Mouse (Mus musculus): ENCODE data around the gene Oat. TPM values are rescaled to one million over a fixed set of nuclear protein-coding genes. Genes with fewer than 3 reads are reported as not detected.

Gene Oat
- total and polyA plus RNA-seq, 3 experiments: 87.6 to 204 (median 104) TPM

DNA sequence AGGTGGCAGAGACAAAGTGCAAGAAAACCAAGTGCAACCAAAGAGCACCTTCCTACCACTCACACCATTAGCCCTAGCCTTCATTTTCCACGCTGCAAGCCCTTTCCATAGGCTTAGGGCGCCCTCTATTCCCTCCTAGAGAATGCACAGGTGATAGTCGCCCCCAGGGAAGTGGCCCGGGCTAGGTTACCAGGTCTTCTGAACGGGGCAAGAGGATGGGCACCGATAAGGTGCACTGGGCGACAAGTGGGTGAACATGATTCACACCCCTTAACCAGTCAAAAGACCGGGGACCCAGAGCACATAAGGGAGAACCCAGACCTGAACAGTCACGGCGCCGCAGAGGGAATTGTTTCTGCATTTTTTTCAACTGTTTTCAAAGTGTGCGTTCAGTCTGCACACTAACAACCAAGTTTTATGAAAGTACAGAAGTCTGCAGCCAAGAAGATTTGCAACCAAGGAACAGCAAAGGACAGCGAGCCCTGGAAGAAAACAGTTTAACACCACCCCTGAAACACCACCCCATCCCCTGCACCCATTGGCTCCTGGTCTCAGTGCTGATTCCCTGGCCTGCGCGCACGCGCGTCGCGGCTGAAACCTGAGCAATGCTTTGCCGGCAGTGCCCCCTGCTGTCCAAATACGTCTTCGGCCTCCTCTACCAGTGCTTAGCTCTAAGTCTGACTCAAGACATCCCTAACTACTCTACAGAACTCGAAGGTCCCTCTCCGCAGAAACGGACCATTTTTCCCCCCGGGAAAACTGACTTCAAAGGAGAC lies 24.7 kb downstream of the Oat start:
- Histone ChIP-seq H3K4me3 (replicated peaks in 1 of 3; ENCODE audit: low read depth in 2 of 3, low read length in 2 of 3, poor library complexity in 1 of 3) (peak overlapping the region; percentile 47 to 51 (median 48)), H3K9ac (ENCODE audit: insufficient read depth, low read depth) (peak overlapping the region; percentile 47), H3K9me3 (replicated peaks; ENCODE audit: low read length) (no peaks in the 10 kb centered on the region), H3K27ac (ENCODE audit: insufficient read depth, low read depth) (no peak overlapping the region), H3K79me2 (replicated peaks; ENCODE audit: control insufficient read depth, extremely low read depth, insufficient read depth, poor library complexity, severe bottlenecking) (no peaks in the 10 kb centered on the region), H3K27me3 (replicated peaks) (peaks cover 39% of the 10 kb centered on the region), H3K36me3 (replicated peaks in 1 of 2; ENCODE audit: control insufficient read depth in 1 of 2, insufficient read depth in 1 of 2, low read length in 1 of 2) (peaks cover 0 to 7% of the 10 kb centered on the region in 2 experiments), H3K4me2 (ENCODE audit: insufficient read depth, low read depth, poor library complexity, severe bottlenecking) (peak overlapping the region; percentile 95), H3K4me1 (ENCODE audit: control insufficient read depth in 1 of 2, insufficient read depth in 2 of 2) (peaks cover 0 to 19% of the 10 kb centered on the region in 2 experiments; a peak in 2 of 4 replicates)
- dilution Hi-C loops (cut with MboI; ENCODE audit: extremely low pct_ligation_motif_present, extremely low pct_unique_long_range_greater_than_20kb, low sequenced_read_pairs) (no loop called here), in situ Hi-C loops (cut with MboI; ENCODE audit: low pct_ligation_motif_present, low pct_unique_long_range_greater_than_20kb, low sequenced_read_pairs) (no loop called here)
- peak; percentile 92 for DNase-seq (ENCODE audit: extremely low read depth)
- TF ChIP-seq ZNF384 (IDR thresholded peaks at IDR 0.05; ENCODE audit: low read depth, low read length) (no peak), CTCF (conservative IDR thresholded peaks at IDR 0.05 in 1 of 2, IDR thresholded peaks at IDR 0.05 in 1 of 2; ENCODE audit: low read depth in 2 of 2, low read length in 2 of 2) (peak; percentile 59 to 93; a peak in 3 of 4 replicates), RAD21 (IDR thresholded peaks at IDR 0.05; ENCODE audit: low read depth, low read length) (peak; percentile 94), IRF4 (IDR thresholded peaks at IDR 0.05; ENCODE audit: low read depth, low read length) (peak; percentile 63), NELFE (IDR thresholded peaks at IDR 0.05; ENCODE audit: low read depth, low read length) (no peak), ELF1 (IDR thresholded peaks at IDR 0.05; ENCODE audit: low read depth, low read length) (no peak), POLR2AphosphoS2 (IDR thresholded peaks at IDR 0.05; ENCODE audit: low read depth, low read length) (no peak), JUN (IDR thresholded peaks at IDR 0.05; ENCODE audit: insufficient read depth, low read depth, low read length) (no peak), PAX5 (IDR thresholded peaks at IDR 0.05; ENCODE audit: low read length) (no peak), MEF2A (IDR thresholded peaks at IDR 0.05; ENCODE audit: borderline replicate concordance, low read depth, low read length) (no peak), E2F4 (IDR thresholded peaks at IDR 0.05; ENCODE audit: insufficient replicate concordance, low read depth, low read length) (no peak), ZKSCAN1 (IDR thresholded peaks at IDR 0.05; ENCODE audit: borderline replicate concordance, low read depth, low read length) (no peak), MAZ (IDR thresholded peaks at IDR 0.05; ENCODE audit: low read depth, low read length) (peak; percentile 63; the same call in 1 of the 2 replicates), CHD2 (IDR thresholded peaks at IDR 0.05; ENCODE audit: low read length) (no peak), HCFC1 (IDR thresholded peaks at IDR 0.05; ENCODE audit: low read depth, low read length) (peak; percentile 58; the same call in 1 of the 2 replicates), MAX (IDR thresholded peaks at IDR 0.05; ENCODE audit: low read length) (peak; percentile 20; the same call in 1 of the 2 replicates), MAFK (IDR thresholded peaks at IDR 0.05; ENCODE audit: insufficient replicate concordance, low read length) (no peak), CHD1 (IDR thresholded peaks at IDR 0.05; ENCODE audit: low read depth, low read length) (no peak), NRF1 (IDR thresholded peaks at IDR 0.05; ENCODE audit: low read depth, low read length) (peak; percentile 94), RCOR1 (conservative IDR thresholded peaks at IDR 0.05; ENCODE audit: low read depth, low read length) (no peak), JUND (conservative IDR thresholded peaks at IDR 0.05; ENCODE audit: low read depth, low read length) (0 out of 2 replicates have a peak, but pooled peaks have one; percentile 21), SMC3 (IDR thresholded peaks at IDR 0.05; ENCODE audit: low read depth, low read length) (peak; percentile 84), ZC3H11A (IDR thresholded peaks at IDR 0.05; ENCODE audit: low read depth, low read length) (peak; percentile 18), POLR2A (IDR thresholded peaks at IDR 0.05; ENCODE audit: low read depth, low read length) (0 out of 2 replicates have a peak, but pooled peaks have one; percentile 35), SIN3A (IDR thresholded peaks at IDR 0.05; ENCODE audit: low read length) (peak; percentile 45; the same call in 1 of the 2 replicates), TBP (conservative IDR thresholded peaks at IDR 0.05; ENCODE audit: low read depth, low read length) (0 out of 2 replicates have a peak, but pooled peaks have one; percentile 6)
